Mouse (Mus musculus): ENCODE measurements around the gene Fam126a.
"Not testable (repeated sequence)": the region's sequence is repeated elsewhere in the genome, so short reads cannot be mapped to it uniquely, and the experiment has no call there.

Fam126a gene

GRCm38 (mm10) chr5:23900190-23900589 lies 130.3 kb downstream of the Fam126a start:
- ATAC-seq (ENCODE audit: low TSS enrichment): peak; percentile 73

- ATAC-seq (ENCODE audit: low TSS enrichment): no peak
These were observed 136.4 kb downstream of the Fam126a start for GRCm38 (mm10) chr5:23893864-23894771.

- ATAC-seq (ENCODE audit: low TSS enrichment): no peak
These were observed 137.2 kb downstream of the Fam126a start for GRCm38 (mm10) chr5:23893156-23893863.

- peak; percentile 95 for ATAC-seq (ENCODE audit: low TSS enrichment)
These were observed 139.8 kb downstream of the Fam126a start for GRCm38 (mm10) chr5:23890734-23891133.

GRCm38 (mm10) chr5:23889461-23889860 lies 141.0 kb downstream of the Fam126a start:
- no peak for ATAC-seq (ENCODE audit: low TSS enrichment)

- no peak for ATAC-seq (ENCODE audit: low TSS enrichment)
These were observed 143.4 kb downstream of the Fam126a start for GRCm38 (mm10) chr5:23887111-23887510.

GRCm38 (mm10) chr5:23874457-23874856 lies 156.0 kb downstream of the Fam126a start:
- ATAC-seq (ENCODE audit: low TSS enrichment): no peak

GRCm38 (mm10) chr5:23872586-23872985 lies 157.9 kb downstream of the Fam126a start:
- no peak for ATAC-seq (ENCODE audit: low TSS enrichment)

GRCm38 (mm10) chr5:23871323-23871722 lies 159.2 kb downstream of the Fam126a start:
- ATAC-seq (ENCODE audit: low TSS enrichment): not testable (repeated sequence)

GRCm38 (mm10) chr5:23865941-23866340 lies 164.5 kb downstream of the Fam126a start:
- peak; percentile 34; the same call in 1 of the 2 replicates for ATAC-seq (ENCODE audit: low TSS enrichment)
